Mouse (Mus musculus) embryonic fibroblast, embryonic 13.5 days (primary cell): ENCODE results near the gene Ufd1.

Source experiments
- CTCF ChIP-seq: IDR thresholded peaks from 2 replicates; pipeline ENCODE4 v1.5.1; 2011; ENCODE audit warnings: mild to moderate bottlenecking, control low read depth, low read length, moderate library complexity, borderline replicate concordance; ENCODE audit not compliant: insufficient read depth
- POLR2A ChIP-seq: IDR thresholded peaks from 2 replicates; pipeline ENCODE4 v1.6.1; 2011; ENCODE audit warnings: low read depth, mild to moderate bottlenecking, control low read depth, low read length, moderate library complexity

DNA sequence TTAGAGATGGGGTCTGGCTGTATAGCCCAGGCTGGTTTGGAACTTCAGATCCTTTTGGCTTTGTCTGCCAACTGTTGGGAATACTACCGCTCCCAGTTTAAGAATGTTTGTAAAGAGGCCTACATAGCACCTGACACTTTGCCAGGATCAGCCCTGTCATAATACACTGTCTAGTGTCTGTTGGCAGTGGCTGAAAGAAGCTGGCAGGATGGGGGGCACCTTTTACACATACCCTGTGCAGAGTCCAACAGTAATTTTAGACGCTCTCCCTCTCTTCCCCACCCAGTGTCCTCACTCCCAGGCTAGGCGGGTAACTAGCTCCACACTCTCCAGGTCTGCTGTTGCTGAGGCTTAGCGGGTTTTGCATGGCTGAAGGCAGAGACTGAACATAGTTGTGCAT is 26.8 kb downstream of the Ufd1 start:
- no peak for TF ChIP-seq CTCF
- TF ChIP-seq POLR2A, result no peak
